Mouse (Mus musculus): ENCODE measurements around the gene Atg4d. TPM values are rescaled to one million over a fixed set of nuclear protein-coding genes. Genes with fewer than 3 reads are reported as not detected.
A peak's percentile ranks its signal among the peaks of the same experiment; 100 is the strongest.
"Not testable (repeated sequence)": the region's sequence is repeated elsewhere in the genome, so short reads cannot be mapped to it uniquely, and the experiment has no call there.

Gene Atg4d
- polyA plus RNA-seq, 1 experiment, result 31.9 TPM

DNA sequence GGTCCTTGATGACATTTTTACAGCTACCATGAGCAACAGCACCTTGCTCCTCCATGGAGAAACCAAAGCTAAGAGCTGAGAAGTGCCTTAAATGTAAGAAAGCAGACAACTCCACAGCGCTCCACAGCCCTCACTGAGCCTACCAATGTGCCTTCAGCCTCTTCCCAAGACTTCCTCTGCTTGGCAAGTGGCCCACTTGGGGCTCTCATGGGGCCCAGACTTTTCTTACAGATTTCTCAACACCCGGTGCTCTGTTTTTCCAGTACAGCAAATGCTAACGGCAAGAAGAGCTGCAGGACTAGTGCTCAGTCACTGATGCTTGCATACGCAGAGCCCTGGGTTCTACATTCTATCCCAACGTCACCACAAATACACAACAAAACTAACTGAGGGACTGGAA lies 12.7 kb downstream of the Atg4d start:
- 75% methylated on average over 5 of the region's 5 CpGs for WGBS
- TF ChIP-seq POLR2A (IDR thresholded peaks at IDR 0.05; ENCODE audit: borderline replicate concordance, extremely low read depth, low read depth, low read length), result no peak
- no peak overlapping the region for H3K4me3 ChIP-seq (replicated peaks; ENCODE audit: extremely low read depth, low read depth, low read length)
- DNase-seq, result no peak
- no peaks in the 10 kb centered on the region for H3K4me1 ChIP-seq (ENCODE audit: control insufficient read depth, insufficient read depth, low read length)

DNA sequence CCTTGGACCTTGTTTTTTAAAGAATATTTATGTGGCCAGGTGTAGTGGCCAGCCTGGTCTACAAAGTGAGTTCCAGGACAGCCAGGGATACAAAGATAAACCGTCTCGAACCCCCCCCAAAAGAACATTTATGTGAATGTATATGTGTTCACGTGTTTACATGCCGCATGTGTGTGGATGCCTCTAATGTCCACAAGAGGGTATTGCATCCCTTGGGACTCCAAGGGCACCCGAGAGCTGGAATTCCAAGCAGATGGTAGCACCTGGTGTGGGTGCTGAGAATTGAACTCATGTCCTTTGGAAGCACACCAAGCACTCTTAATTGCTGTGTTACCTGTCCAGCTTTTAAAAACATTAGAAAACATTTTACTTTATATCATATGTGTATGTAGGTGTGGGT lies 18.5 kb downstream of the Atg4d start:
- no peak for TF ChIP-seq POLR2A (IDR thresholded peaks at IDR 0.05; ENCODE audit: borderline replicate concordance, extremely low read depth, low read depth, low read length)
- no peak for TF ChIP-seq CTCF (IDR thresholded peaks at IDR 0.05; ENCODE audit: insufficient read depth, low read length)
- no peak overlapping the region for H3K4me3 ChIP-seq (replicated peaks; ENCODE audit: extremely low read depth, low read depth, low read length)
- H3K4me1 ChIP-seq (ENCODE audit: control insufficient read depth, insufficient read depth, low read length), result peaks cover 8% of the 10 kb centered on the region; the same call in 1 of the 2 replicates
- 90% methylated on average over 5 of the region's 5 CpGs for WGBS
- DNase-seq, result no peak

DNA sequence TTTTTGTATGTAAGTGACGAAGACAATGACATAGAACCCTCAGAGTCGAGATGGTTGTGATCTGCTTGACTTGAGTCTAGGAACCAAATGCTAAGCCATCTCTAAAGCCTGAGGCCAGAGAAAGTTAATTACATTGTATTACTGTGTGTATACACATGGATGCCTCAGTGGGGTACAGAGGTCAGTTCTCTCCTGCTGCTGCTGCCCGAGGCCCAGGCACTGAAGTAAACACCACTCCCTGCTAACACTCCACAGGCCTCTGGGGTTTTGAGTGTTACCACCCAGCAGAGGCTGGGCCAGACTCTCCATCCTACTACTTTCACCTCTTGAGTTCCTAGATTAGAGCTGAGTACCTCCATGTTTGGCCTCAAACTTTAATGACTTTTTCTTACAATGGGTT lies 18.9 kb downstream of the Atg4d start:
- DNase-seq, result no peak
- 81% methylated on average over 3 of the region's 3 CpGs for WGBS
- peaks cover 10% of the 10 kb centered on the region; the same call in 1 of the 2 replicates for H3K4me1 ChIP-seq (ENCODE audit: control insufficient read depth, insufficient read depth, low read length)
- H3K4me3 ChIP-seq (replicated peaks; ENCODE audit: extremely low read depth, low read depth, low read length), result no peak overlapping the region
- TF ChIP-seq POLR2A (IDR thresholded peaks at IDR 0.05; ENCODE audit: borderline replicate concordance, extremely low read depth, low read depth, low read length) (no peak), CTCF (IDR thresholded peaks at IDR 0.05; ENCODE audit: insufficient read depth, low read length) (no peak)

DNA sequence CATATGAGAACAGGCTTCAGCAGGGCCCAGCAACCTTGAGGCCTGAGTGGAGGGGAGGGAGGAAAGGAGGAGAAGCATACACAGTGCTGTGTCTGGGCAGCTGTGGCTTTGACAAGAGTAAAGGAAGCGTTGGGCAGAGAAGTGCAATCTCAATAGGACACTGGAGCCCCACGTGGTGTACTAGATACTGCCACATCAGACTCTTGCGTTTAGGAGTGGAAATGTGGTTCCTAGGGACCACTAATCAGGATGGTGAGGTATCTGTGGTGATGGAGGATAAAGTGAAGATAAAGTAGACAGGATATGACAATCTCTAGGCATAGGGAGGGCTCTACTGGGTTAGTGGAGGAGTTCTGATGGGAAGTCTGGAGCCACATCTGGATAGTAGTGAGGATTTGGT lies 21.7 kb downstream of the Atg4d start:
- TF ChIP-seq POLR2A (IDR thresholded peaks at IDR 0.05; ENCODE audit: borderline replicate concordance, extremely low read depth, low read depth, low read length) (no peak), CTCF (IDR thresholded peaks at IDR 0.05; ENCODE audit: insufficient read depth, low read length) (no peak)
- no peak overlapping the region for H3K4me3 ChIP-seq (replicated peaks; ENCODE audit: extremely low read depth, low read depth, low read length)

DNA sequence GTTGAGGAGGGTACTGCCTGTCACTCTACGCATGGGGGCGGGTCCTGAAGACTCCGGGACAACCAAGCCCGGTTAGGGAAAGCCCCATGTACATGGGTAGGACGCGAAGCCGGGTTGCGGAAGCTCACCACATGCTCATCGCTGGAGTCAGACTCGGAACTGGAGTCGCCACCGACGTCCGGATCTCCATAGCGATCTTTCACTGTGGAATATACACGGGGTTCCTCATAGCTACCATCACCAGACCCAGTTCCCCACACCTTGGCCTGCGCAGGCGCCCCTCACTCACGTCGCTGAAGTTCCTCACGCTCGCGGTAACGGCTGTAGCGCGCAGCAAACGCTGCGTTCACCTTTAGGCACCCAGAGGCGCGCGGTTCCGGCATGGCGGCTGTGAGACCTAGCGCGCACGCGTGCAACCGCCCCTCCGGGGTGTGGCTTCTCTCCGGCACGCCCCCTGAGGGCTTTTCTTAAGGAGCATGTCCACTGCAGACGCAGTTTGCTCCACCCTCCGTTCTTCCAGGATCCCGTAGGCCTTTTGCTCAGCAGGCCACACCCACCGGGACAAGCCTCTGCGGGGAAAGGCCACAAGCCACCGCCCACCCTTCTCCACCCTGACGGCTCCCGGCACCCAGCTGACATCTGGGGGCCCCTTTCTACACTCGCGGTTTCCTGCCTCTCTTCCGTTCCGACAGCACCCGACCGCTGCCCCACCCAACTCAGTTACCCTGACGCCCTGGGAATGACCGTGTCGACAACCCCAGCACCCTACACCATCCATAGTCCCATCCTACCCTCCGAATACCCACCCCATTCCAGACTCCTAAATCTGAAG lies 22.7 kb downstream of the Atg4d start, which contains the start of gene Kri1:
Gene Kri1 (minus strand): TSS at position 399 of the 832 bp plus-strand sequence.
- TF ChIP-seq CTCF (IDR thresholded peaks at IDR 0.05; ENCODE audit: insufficient read depth, low read length) (no peak), POLR2A (IDR thresholded peaks at IDR 0.05; ENCODE audit: borderline replicate concordance, extremely low read depth, low read depth, low read length) (peak; percentile 88)
- H3K4me3 ChIP-seq (replicated peaks; ENCODE audit: extremely low read depth, low read depth, low read length), result peak within 1 kb of the TSS; percentile 95
- peak; percentile 98 for DNase-seq
- peaks cover 12% of the 10 kb centered on the region; the same call in 1 of the 2 replicates for H3K4me1 ChIP-seq (ENCODE audit: control insufficient read depth, insufficient read depth, low read length)
- under 1% methylated on average over 59 of the region's 59 CpGs for WGBS

More for the DNA sequence above, 21.7 kb downstream of the Atg4d start:
- DNase-seq, result no peak
- peaks cover 12% of the 10 kb centered on the region; the same call in 1 of the 2 replicates for H3K4me1 ChIP-seq (ENCODE audit: control insufficient read depth, insufficient read depth, low read length)
- 41% methylated on average over 3 of the region's 3 CpGs for WGBS

DNA sequence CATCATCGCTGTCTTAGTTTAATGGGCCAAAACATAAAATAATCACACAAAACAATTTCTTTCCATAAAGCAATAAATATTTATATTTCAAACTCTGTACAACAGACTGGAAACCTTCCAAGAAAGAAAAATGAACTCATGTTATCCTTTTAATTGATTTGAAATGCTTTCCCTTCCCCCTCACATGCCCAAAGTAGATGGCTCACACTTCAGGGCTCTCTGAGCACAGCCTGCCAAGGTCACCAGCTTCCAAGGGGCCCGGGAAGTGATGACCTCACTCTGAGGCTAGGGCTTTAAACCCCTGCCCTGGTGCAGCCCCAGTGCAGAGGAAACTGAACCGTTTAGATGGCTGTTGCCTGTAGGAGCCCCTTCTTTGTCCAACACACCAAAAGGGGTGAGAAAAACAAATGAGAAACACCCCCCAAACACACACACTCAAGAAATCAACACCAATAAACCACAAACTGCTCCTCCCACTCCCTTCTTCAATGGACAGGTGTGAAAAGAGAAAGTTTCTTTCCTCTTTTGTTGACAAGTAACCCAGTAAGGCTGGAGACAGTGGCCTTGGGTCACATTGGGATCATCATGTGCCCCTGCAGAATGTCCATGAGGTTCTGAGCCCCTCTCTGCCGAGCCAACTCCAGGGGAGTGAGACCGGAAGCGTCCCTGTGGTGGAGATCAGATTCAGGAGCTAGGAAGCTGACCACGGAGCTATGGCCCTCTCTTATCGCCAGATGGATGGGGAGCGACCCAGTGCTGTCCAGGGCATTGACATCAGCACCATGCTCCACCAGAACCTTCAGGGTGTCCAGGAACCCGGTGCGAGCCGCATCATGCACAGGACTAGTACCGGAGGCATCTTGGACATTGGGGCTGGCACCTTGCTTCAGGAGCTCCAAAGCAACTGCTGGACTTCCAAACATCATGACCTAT lies 23.6 kb downstream of the Atg4d start:
- WGBS, result 63% methylated on average over 13 of the region's 13 CpGs
- DNase-seq, result no peak
- H3K4me3 ChIP-seq (replicated peaks; ENCODE audit: extremely low read depth, low read depth, low read length), result peak overlapping the region; percentile 68
- TF ChIP-seq CTCF (IDR thresholded peaks at IDR 0.05; ENCODE audit: insufficient read depth, low read length) (no peak), POLR2A (IDR thresholded peaks at IDR 0.05; ENCODE audit: borderline replicate concordance, extremely low read depth, low read depth, low read length) (no peak)
- peaks cover 12% of the 10 kb centered on the region; the same call in 1 of the 2 replicates for H3K4me1 ChIP-seq (ENCODE audit: control insufficient read depth, insufficient read depth, low read length)

DNA sequence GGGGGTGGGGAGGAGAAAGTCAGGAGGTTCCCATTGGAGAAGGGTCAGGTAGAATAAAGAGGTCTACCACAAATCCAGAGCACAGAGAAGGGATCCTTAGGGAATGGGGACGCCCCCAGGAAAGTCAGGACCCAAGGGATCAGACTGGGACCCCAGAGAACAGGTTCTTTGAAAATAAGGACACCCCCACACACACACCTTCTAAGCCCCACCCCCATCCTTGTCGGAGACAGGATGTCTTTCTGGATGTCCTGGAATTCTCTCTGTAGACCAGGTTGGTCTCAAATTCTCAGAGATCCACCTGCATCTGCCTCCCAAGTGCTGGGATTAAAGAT lies 24.2 kb downstream of the Atg4d start:
- Histone ChIP-seq H3K4me1 (ENCODE audit: control insufficient read depth, insufficient read depth, low read length) (peaks cover 12% of the 10 kb centered on the region; the same call in 1 of the 2 replicates), H3K4me3 (replicated peaks; ENCODE audit: extremely low read depth, low read depth, low read length) (no peak overlapping the region)
- TF ChIP-seq CTCF (IDR thresholded peaks at IDR 0.05; ENCODE audit: insufficient read depth, low read length) (no peak), POLR2A (IDR thresholded peaks at IDR 0.05; ENCODE audit: borderline replicate concordance, extremely low read depth, low read depth, low read length) (no peak)
- WGBS, result 70% methylated on average over 2 of the region's 2 CpGs
- DNase-seq, result no peak

DNA sequence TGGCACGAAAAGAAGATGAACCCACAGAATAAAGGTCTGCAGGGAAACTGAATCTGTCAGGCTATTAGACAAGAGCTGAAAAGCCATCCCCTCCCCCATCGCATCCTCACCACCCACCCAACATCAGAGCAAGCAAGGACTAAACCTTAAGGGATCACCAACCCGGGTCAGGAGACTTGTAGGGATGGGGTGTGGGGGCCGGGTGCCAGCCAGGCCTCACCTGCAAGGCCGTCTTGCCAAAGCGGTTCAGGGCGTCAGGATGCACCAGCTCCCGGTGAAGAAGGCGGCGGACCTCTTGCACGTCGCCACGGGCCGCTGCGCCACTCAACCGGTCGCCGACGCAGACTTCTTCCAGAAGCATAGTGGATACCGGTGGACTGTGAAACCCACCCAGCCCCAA lies 25.5 kb downstream of the Atg4d start:
- H3K4me3 ChIP-seq (replicated peaks; ENCODE audit: extremely low read depth, low read depth, low read length), result peak overlapping the region; percentile 97
- peaks cover 12% of the 10 kb centered on the region; the same call in 1 of the 2 replicates for H3K4me1 ChIP-seq (ENCODE audit: control insufficient read depth, insufficient read depth, low read length)
- under 1% methylated on average over 20 of the region's 20 CpGs for WGBS
- no peak for TF ChIP-seq POLR2A (IDR thresholded peaks at IDR 0.05; ENCODE audit: borderline replicate concordance, extremely low read depth, low read depth, low read length)
- no peak for TF ChIP-seq CTCF (IDR thresholded peaks at IDR 0.05; ENCODE audit: insufficient read depth, low read length)
- no peak for DNase-seq

DNA sequence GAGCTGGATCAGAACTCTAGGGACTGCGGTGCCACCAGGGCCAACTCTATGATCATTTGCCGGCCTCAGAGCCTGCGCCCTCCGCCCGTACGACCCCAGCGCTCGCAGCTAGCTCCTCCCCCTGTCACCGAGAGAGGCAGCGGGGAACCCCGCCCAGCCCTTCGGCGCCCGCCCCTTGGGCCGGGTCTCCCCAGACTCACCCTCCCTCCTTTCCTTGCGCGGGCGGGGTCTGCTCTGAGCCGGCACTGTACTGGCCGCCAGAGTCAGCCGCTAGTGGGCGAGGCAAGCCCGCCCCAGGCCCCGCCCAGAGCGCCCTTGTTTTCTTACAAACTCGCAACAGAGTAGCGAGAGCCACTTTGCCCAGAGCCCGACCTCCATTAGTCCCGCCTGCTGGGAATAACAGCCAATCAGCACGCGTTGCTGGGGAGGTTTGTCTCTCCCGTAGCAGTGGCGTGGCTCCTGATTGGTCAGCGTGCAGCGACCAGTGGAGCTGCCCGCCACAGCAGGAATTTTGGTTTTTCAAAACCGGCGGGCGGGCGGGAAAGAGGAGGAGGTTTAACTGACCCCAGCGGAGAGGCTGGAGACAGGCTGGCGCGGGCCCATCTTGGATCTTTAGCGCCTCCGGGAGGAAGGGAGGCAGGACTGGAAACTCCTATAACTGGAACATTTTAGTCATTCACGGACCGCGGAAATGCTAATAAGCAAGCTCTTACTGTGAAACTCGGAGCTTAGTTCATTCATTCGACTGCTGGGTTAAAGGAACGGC lies 26.1 kb downstream of the Atg4d start, which contains the start of gene Cdkn2d:
Gene Cdkn2d (minus strand): TSS at position 386 of the 766 bp plus-strand sequence.
- WGBS, result under 1% methylated on average over 46 of the region's 51 CpGs
- Histone ChIP-seq H3K4me1 (ENCODE audit: control insufficient read depth, insufficient read depth, low read length) (peaks cover 12% of the 10 kb centered on the region; the same call in 1 of the 2 replicates), H3K4me3 (replicated peaks; ENCODE audit: extremely low read depth, low read depth, low read length) (peak within 1 kb of the TSS; percentile 97)
- TF ChIP-seq POLR2A (IDR thresholded peaks at IDR 0.05; ENCODE audit: borderline replicate concordance, extremely low read depth, low read depth, low read length) (peak; percentile 79; the same call in 1 of the 2 replicates), CTCF (IDR thresholded peaks at IDR 0.05; ENCODE audit: insufficient read depth, low read length) (no peak)
- DNase-seq, result peak; percentile 99

DNA sequence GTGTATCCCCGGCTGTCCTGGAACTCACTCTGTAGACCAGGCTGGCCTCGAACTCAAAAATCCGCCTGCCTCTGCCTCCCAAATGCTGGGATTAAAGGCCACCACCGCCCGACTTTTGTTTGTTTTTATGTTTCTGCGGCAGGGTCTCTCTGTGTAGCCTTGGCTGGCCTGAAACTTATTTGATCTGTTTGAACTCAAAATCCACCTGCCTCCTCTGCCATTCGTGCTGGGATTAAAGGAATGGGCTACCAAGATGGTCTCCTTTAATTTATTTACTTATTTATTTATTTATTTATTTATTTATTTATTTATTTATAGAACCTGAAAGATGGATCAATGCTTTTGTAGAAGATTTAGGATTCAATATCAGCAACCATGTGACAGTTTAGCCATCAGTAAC lies 26.8 kb downstream of the Atg4d start:
- H3K4me3 ChIP-seq (replicated peaks; ENCODE audit: extremely low read depth, low read depth, low read length); H3K4me1 ChIP-seq (ENCODE audit: control insufficient read depth, insufficient read depth, low read length); DNase-seq: not testable (repeated sequence)
- WGBS, result 9% methylated on average over 7 of the region's 7 CpGs
